Mouse (Mus musculus) stomach, postnatal 0 days (tissue): ENCODE results near the gene Btg1. TPM values are rescaled to one million over a fixed set of nuclear protein-coding genes. Genes with fewer than 3 reads are reported as not detected.

ENCODE experiments used
- ATAC-seq: fragments of 200-750 bp; cut with Nextera tagmentation; 2 replicates; pipeline ENCODE4 v1.8.0; 2017; ENCODE audit not compliant: low FRiP score, low TSS enrichment
- DNase-seq: peaks from one replicate; pipeline ENCODE4 v3.0.0-alpha.2; 2016; ENCODE audit warnings: low spot score
- H3K27ac ChIP-seq: fragments of 300-500 bp; sonication (generic); replicated peaks from 2 replicates; pipeline ENCODE4 v1.5.1; 2014; ENCODE audit warnings: mild to moderate bottlenecking, control low read depth
- H3K27me3 ChIP-seq: fragments of 300-500 bp; sonication (generic); 2 replicates; pipeline ENCODE4 v1.6.1; 2014; ENCODE audit warnings: low read length; ENCODE audit not compliant: control insufficient read depth, insufficient read depth
- H3K36me3 ChIP-seq: fragments of 300-500 bp; sonication (generic); 2 replicates; pipeline ENCODE4 v1.6.1; 2014; ENCODE audit warnings: low read length, mixed read lengths; ENCODE audit not compliant: control insufficient read depth, insufficient read depth
- H3K4me1 ChIP-seq: fragments of 300-500 bp; sonication (generic); replicated peaks from 2 replicates; pipeline ENCODE4 v1.6.1; 2014; ENCODE audit warnings: antibody characterized with exemption; ENCODE audit not compliant: control insufficient read depth, insufficient read depth
- H3K4me2 ChIP-seq: fragments of 300-500 bp; sonication (generic); replicated peaks from 2 replicates; pipeline ENCODE4 v1.6.1; 2014; ENCODE audit warnings: low read depth, mild to moderate bottlenecking, control low read depth, moderate library complexity
- H3K4me3 ChIP-seq: fragments of 300-500 bp; sonication (generic); 2 replicates; pipeline ENCODE4 v1.5.1; 2014; ENCODE audit warnings: low read depth, low read length, control low read depth
- H3K9ac ChIP-seq: fragments of 300-500 bp; sonication (generic); 2 replicates; pipeline ENCODE4 v1.6.1; 2014; ENCODE audit warnings: mild to moderate bottlenecking, low read length, control low read depth, mixed read lengths
- H3K9me3 ChIP-seq: fragments of 300-500 bp; sonication (generic); 2 replicates; pipeline ENCODE4 v1.6.1; 2016; ENCODE audit warnings: low read length; ENCODE audit not compliant: control insufficient read depth
- CTCF ChIP-seq: IDR thresholded peaks from 2 replicates; pipeline ENCODE4 v1.5.1; 2016; ENCODE audit warnings: antibody characterized with exemption, low read depth, mild to moderate bottlenecking, moderate library complexity
- EP300 ChIP-seq: optimal IDR thresholded peaks from 2 replicates; pipeline ENCODE3; 2016; ENCODE audit warnings: antibody characterized with exemption
- WGBS: fragments of 180-500 bp; shearing (Covaris S2); extraction: QIAGEN DNeasy Blood & Tissue Kit; methylation state at CpG from one replicate; pipeline ENCODE4 v1.1.7; 2014; 5-methylcytosine and 5-hydroxymethylcytosine counted together
- polyA plus RNA-seq: library from polyadenylated mRNA; unstranded; fragments of >200 nt; fragmentation: Nextera tagmentation; extraction: Ambion mirVana; gene quantifications from 2 replicates; pipeline ENCODE4 v1.2.1, GENCODE M21; 2015

Gene Btg1
- polyA plus RNA-seq, 1 experiment from 2014 or later: 59.8 TPM

GRCm38 (mm10) chr10:96602339-96602738, 14.5 kb upstream of the Btg1 start:
- WGBS: 67% methylated on average over 3 of the region's 3 CpGs
- no peaks in the 10 kb centered on the region for H3K36me3 ChIP-seq
- H3K4me1 ChIP-seq: no peaks in the 10 kb centered on the region
- H3K27ac ChIP-seq: no peak overlapping the region
- no peak overlapping the region for H3K4me2 ChIP-seq
- no peaks in the 10 kb centered on the region for H3K27me3 ChIP-seq
- ATAC-seq: no peak
- no peak overlapping the region for H3K9ac ChIP-seq
- DNase-seq: no peak
- TF ChIP-seq EP300 (no peak), CTCF (no peak)
- no peak overlapping the region for H3K4me3 ChIP-seq
- no peaks in the 10 kb centered on the region for H3K9me3 ChIP-seq

GRCm38 (mm10) chr10:96605168-96605567, 11.6 kb upstream of the Btg1 start:
- Histone ChIP-seq H3K4me1 (no peaks in the 10 kb centered on the region), H3K4me2 (no peak overlapping the region), H3K27me3 (no peaks in the 10 kb centered on the region), H3K9ac (no peak overlapping the region), H3K9me3 (no peaks in the 10 kb centered on the region), H3K27ac (no peak overlapping the region), H3K36me3 (no peaks in the 10 kb centered on the region), H3K4me3 (no peak overlapping the region)
- 96% methylated on average over 1 of the region's 1 CpGs for WGBS
- ATAC-seq (no peak), DNase-seq (no peak)
- no peak for TF ChIP-seq EP300
- no peak for TF ChIP-seq CTCF

GRCm38 (mm10) chr10:96605856-96606255, 10.9 kb upstream of the Btg1 start:
- H3K9ac ChIP-seq: no peak overlapping the region
- no peak overlapping the region for H3K27ac ChIP-seq
- H3K4me2 ChIP-seq: no peak overlapping the region
- H3K36me3 ChIP-seq: no peaks in the 10 kb centered on the region
- DNase-seq (no peak), ATAC-seq (no peak)
- TF ChIP-seq EP300 (no peak), CTCF (no peak)
- WGBS: 76% methylated on average over 2 of the region's 2 CpGs
- H3K4me3 ChIP-seq: no peak overlapping the region
- H3K9me3 ChIP-seq: no peaks in the 10 kb centered on the region
- H3K4me1 ChIP-seq: no peaks in the 10 kb centered on the region
- no peaks in the 10 kb centered on the region for H3K27me3 ChIP-seq

- no peak for ATAC-seq
Measured at GRCm38 (mm10) chr10:96607617-96608185, 9.1 kb upstream of the Btg1 start.

GRCm38 (mm10) chr10:96609356-96610345, 7.2 kb upstream of the Btg1 start:
- no peaks in the 10 kb centered on the region for H3K4me1 ChIP-seq
- no peak for TF ChIP-seq CTCF
- no peak for TF ChIP-seq EP300
- no peaks in the 10 kb centered on the region for H3K9me3 ChIP-seq
- H3K27me3 ChIP-seq: no peaks in the 10 kb centered on the region
- no peak overlapping the region for H3K9ac ChIP-seq
- H3K4me2 ChIP-seq: no peak overlapping the region
- ATAC-seq (no peak), DNase-seq (no peak)
- no peak overlapping the region for H3K4me3 ChIP-seq
- no peak overlapping the region for H3K27ac ChIP-seq
- H3K36me3 ChIP-seq: no peaks in the 10 kb centered on the region
- 80% methylated on average over 8 of the region's 8 CpGs for WGBS

More at GRCm38 (mm10) chr10:96607617-96608185, 9.1 kb upstream of the Btg1 start:
- WGBS: 82% methylated on average over 4 of the region's 4 CpGs
- Histone ChIP-seq H3K4me1 (no peaks in the 10 kb centered on the region), H3K4me3 (no peak overlapping the region), H3K9ac (no peak overlapping the region), H3K36me3 (no peaks in the 10 kb centered on the region), H3K4me2 (no peak overlapping the region), H3K9me3 (no peaks in the 10 kb centered on the region), H3K27ac (no peak overlapping the region), H3K27me3 (no peaks in the 10 kb centered on the region)
- TF ChIP-seq EP300: no peak
- no peak for TF ChIP-seq CTCF
- DNase-seq: no peak
